Mouse (Mus musculus) testis, adult 2 months (tissue): ENCODE data around the gene Tmem127.

ENCODE experiments used
- CTCF ChIP-seq: fragments of 200-500 bp; IDR thresholded peaks from 2 replicates; pipeline ENCODE4 v1.5.1; 2012; ENCODE audit warnings: low read depth, mild to moderate bottlenecking, inconsistent platforms, low read length, moderate library complexity; ENCODE audit not compliant: control insufficient read depth, insufficient read depth, insufficient replicate concordance
- POLR2A ChIP-seq: fragments of 200-500 bp; IDR thresholded peaks from 2 replicates; pipeline ENCODE4 v1.6.1; 2012; ENCODE audit warnings: low read depth, mild to moderate bottlenecking, inconsistent platforms, low read length, moderate library complexity; ENCODE audit not compliant: control insufficient read depth

DNA sequence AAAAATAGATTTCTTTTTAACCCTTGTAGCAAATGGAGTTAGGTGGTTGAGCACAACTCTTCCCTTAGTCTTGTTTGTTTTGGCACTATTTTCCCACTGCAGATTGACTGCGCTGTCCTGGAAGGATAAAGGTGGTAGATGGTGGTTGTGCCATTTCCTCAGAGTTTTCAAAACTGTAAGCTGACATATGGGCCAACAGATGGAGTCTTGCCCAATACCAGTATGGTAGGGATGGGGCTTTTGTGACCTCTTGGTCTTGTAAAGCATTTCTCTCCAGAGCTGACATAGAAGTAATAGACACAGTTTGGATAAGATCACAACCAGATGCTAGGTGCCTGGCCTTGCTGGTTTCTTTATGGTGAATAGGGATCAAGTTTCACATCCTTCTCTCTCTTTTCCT is 50.3 kb downstream of the Tmem127 start:
- TF ChIP-seq CTCF (no peak), POLR2A (no peak)
